Mouse (Mus musculus): Measurements from ENCODE around the gene Sstr1. TPM values are rescaled to one million over a fixed set of nuclear protein-coding genes. Genes with fewer than 3 reads are reported as not detected.

Gene Sstr1
- 10 to 100 TPM; 31.5 to 32.1 TPM for total RNA-seq (2021)
- long read RNA-seq, experiment 1, partial matches to known transcripts: 0 of 6 reads
- long read RNA-seq, experiment 1, other reads (novel, unspliced or antisense): 5 of 6 reads
- long read RNA-seq, experiment 2, partial matches to known transcripts: 0 of 4 reads
- long read RNA-seq, experiment 2, other reads (novel, unspliced or antisense): 4 of 4 reads

DNA sequence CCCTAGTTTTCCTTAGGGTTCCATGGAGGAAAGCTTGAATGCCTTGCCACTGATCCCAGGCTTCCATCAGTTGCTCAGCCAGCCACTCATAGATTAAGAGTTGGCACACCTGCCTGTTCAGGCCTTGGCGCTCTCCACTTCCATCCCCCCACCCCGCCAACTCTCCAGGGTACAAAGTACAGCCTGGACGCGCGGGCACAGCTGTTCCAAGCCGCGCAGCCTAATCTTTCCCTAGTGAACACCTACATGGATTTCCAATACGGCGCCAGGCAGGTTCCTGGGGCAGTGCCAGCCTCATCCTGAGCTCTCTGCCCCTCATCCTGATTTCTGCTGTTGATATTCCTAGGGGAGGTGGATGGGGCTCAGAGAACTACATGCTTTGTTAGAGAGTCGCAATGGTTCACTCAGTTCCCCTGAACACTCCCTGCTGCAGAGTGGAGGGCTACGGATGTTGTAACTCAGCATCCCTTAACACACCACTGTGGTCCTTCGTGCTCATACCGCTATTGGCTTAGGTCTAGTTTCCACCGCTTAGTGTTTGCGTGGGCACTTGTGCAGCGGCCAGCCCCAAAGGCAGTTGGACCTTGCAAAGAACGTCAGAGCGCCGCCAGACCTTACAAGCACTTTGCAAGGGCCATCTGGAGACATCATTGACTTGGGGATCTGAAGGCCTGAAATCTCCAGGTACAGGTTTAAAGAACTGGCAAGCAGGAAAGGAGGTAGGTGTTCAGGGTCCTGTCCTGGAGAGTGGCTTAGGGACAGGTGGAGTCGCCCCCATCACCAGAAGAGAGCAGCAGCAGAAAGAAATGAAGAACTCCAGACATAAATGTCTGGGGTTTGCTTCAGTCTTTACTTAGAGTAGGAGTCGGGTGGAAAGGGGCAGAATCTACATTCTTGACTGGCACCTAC is at the start of gene Sstr1:
Gene Sstr1, plus strand, starts transcription at position 610 of the 909 bp plus-strand sequence.
- H3K4me3 ChIP-seq: peak within 1 kb of the TSS; percentile 68
- peak within 1 kb of the TSS; percentile 90 for H3K27ac ChIP-seq
- intact Hi-C loops (cut with DNase I): loop anchor here (2.0 to 5.0 kb wide), 6 partner anchors 124 to 711 kb away; no protein-coding TSS in a partner anchor
- DNase-seq (ENCODE audit: extremely low spot score in 1 of 2, low spot score in 2 of 2): peak in 1 of 2 experiments; percentile 33
- TF ChIP-seq CTCF (IDR thresholded peaks at IDR 0.05): no peak

GRCm38 (mm10) chr12:58198810-58199209 is 12.8 kb upstream of the Sstr1 start:
- Histone ChIP-seq H3K27ac (no peak overlapping the region), H3K4me3 (no peak overlapping the region)
- intact Hi-C loops (cut with DNase I): no loop called here
- no peak for TF ChIP-seq CTCF (IDR thresholded peaks at IDR 0.05)
- DNase-seq (ENCODE audit: extremely low spot score in 1 of 2, low spot score in 2 of 2): no peak

GRCm38 (mm10) chr12:58201190-58201589 is 10.4 kb upstream of the Sstr1 start:
- intact Hi-C loops (cut with DNase I): loop anchor here (1.0 kb wide), 1 partner anchor 376 kb away; no protein-coding TSS in a partner anchor
- Histone ChIP-seq H3K4me3 (no peak overlapping the region), H3K27ac (no peak overlapping the region)
- TF ChIP-seq CTCF (IDR thresholded peaks at IDR 0.05): peak; percentile 73
- no peak for DNase-seq (ENCODE audit: extremely low spot score in 1 of 2, low spot score in 2 of 2)

- no peak for DNase-seq (ENCODE audit: extremely low spot score in 1 of 2, low spot score in 2 of 2)
- intact Hi-C loops (cut with DNase I): no loop called here
These were observed 3.6 kb upstream of the Sstr1 start for GRCm38 (mm10) chr12:58207956-58208355.

DNA sequence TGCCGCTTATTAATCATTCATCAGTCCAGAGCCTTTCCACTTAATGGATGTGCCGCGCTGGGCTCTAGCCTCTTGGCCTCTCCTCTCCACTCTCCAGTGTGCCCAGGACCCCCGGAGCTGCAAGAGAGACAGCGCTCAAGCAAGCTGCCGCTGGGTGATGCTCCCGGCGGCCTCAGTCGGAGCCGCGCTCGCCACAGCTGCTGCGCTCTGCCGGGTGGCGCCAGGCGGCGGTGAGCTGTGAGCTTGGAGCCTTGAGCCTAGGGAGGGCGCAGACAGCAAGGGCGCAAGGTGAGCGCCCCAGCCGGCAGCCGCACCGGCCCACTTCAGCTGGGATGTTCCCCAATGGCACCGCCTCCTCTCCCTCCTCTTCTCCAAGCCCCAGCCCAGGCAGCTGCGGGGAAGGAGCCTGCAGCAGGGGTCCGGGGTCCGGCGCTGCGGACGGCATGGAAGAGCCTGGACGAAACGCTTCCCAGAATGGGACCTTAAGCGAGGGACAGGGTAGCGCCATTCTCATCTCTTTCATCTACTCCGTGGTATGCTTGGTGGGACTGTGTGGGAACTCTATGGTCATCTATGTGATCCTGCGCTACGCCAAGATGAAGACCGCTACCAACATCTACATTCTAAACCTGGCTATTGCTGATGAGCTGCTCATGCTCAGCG is 820 bp downstream of the Sstr1 start:
- intact Hi-C loops (cut with DNase I): loop anchor here (2.0 to 5.0 kb wide), 6 partner anchors 125 to 710 kb away; no protein-coding TSS in a partner anchor
- peak in 1 of 2 experiments; percentile 42 for DNase-seq (ENCODE audit: extremely low spot score in 1 of 2, low spot score in 2 of 2)
- peak overlapping the region; percentile 90 for H3K27ac ChIP-seq
- H3K4me3 ChIP-seq: peak overlapping the region; percentile 68
- peak; percentile 25 for TF ChIP-seq CTCF (IDR thresholded peaks at IDR 0.05)

More at GRCm38 (mm10) chr12:58207956-58208355, 3.6 kb upstream of the Sstr1 start:
- TF ChIP-seq CTCF (IDR thresholded peaks at IDR 0.05): no peak
- Histone ChIP-seq H3K4me3 (no peak overlapping the region), H3K27ac (no peak overlapping the region)

DNA sequence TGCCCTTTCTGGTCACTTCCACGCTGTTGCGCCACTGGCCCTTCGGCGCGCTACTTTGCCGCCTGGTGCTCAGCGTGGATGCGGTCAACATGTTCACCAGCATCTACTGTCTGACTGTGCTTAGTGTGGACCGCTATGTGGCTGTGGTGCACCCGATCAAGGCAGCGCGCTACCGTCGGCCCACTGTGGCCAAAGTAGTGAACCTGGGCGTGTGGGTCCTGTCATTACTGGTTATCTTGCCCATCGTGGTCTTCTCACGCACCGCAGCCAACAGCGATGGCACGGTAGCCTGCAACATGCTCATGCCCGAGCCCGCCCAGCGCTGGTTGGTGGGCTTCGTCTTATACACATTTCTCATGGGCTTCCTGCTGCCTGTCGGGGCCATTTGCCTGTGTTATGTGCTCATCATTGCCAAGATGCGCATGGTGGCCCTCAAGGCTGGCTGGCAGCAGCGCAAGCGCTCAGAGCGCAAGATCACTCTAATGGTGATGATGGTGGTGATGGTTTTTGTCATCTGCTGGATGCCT is 1.4 kb downstream of the Sstr1 start:
- H3K27ac ChIP-seq: peak overlapping the region; percentile 90
- H3K4me3 ChIP-seq: peak overlapping the region; percentile 68
- no peak for TF ChIP-seq CTCF (IDR thresholded peaks at IDR 0.05)
- peak; percentile 38 to 49 for DNase-seq (ENCODE audit: extremely low spot score in 1 of 2, low spot score in 2 of 2)
- intact Hi-C loops (cut with DNase I): loop anchor here (2.0 to 5.0 kb wide), 6 partner anchors 126 to 710 kb away; no protein-coding TSS in a partner anchor

DNA sequence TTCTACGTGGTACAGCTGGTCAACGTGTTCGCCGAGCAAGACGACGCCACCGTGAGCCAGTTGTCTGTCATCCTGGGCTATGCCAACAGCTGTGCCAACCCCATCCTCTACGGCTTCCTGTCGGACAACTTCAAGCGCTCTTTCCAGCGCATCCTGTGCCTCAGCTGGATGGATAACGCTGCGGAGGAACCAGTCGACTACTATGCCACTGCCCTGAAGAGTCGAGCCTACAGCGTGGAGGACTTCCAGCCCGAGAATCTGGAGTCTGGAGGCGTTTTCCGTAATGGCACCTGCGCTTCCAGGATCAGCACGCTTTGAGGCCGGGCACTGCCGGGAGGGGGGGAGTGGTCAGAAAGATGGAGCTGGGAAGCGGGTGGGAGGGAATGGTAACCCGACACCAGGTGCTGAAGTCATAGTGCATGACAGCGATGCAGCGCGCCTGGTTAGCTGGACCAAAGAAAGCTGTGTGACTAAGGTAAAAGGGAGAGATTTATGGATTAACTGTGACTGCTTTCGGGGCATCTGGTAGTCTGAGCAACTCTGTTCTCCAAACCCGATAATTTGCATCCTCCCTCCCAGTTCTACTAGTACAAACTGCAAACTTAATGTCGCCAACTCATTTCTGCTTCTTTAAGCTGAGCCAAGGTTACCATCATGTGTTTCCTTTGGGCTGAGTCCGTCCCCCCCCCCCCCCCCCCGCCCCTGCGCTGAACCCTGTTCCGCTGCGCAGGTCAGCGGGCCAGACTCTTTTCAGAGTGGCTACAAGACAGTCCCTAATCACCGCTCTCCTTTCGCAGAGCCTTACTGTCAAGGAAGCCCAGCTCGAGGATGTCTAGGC is 2.1 kb downstream of the Sstr1 start:
- DNase-seq (ENCODE audit: extremely low spot score in 1 of 2, low spot score in 2 of 2): no peak
- TF ChIP-seq CTCF (IDR thresholded peaks at IDR 0.05): no peak
- intact Hi-C loops (cut with DNase I): loop anchor here (2.0 to 5.0 kb wide), 6 partner anchors 126 to 709 kb away; no protein-coding TSS in a partner anchor
- H3K4me3 ChIP-seq: peak overlapping the region; percentile 68
- peak overlapping the region; percentile 90 for H3K27ac ChIP-seq

DNA sequence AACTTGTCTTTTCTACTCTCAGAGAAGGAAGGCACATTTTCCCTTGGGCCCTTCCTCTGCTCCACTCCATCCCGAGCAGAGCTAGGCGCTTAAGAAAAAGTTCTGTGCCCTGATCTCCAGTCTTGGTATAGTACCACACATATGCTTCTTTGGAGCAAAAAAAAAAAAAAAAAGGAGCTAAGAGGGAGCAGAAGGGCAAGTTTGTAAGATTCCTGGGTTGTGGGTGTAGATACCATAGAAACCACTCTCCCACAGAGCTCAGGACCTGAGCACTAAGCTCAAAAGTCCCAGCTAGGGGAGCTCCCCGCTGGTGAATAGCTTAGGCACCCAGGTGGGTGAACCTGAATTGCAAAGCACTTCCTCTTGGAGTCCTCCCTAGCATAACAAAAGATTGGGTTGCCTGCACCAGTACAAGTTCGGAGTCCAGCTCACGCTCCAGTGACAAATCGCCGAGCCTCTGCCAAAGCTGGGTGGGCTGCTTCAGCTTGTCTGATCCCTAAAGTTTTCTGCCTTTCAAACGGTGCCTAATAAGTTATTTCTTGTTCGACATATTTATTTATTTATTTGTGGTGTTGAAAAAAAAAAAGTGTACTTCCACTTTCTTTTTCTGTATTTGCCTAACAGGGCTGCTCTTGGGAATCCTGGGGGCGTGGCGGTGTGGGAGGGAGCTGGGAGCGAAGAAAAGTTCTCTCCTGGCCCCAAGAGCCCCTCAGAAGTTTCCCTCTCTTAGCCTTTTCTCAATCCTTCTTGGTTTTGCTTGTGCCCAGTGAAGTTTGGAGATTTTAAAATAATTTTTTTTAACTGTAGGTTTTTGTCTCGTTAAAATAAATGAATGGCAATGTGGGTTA is 2.9 kb downstream of the Sstr1 start:
- peak in 1 of 2 experiments; percentile 13 for DNase-seq (ENCODE audit: extremely low spot score in 1 of 2, low spot score in 2 of 2)
- intact Hi-C loops (cut with DNase I): loop anchor here (5.0 kb wide), 4 partner anchors 127 to 588 kb away; no protein-coding TSS in a partner anchor
- Histone ChIP-seq H3K4me3 (peak overlapping the region; percentile 68), H3K27ac (no peak overlapping the region)
- no peak for TF ChIP-seq CTCF (IDR thresholded peaks at IDR 0.05)

DNA sequence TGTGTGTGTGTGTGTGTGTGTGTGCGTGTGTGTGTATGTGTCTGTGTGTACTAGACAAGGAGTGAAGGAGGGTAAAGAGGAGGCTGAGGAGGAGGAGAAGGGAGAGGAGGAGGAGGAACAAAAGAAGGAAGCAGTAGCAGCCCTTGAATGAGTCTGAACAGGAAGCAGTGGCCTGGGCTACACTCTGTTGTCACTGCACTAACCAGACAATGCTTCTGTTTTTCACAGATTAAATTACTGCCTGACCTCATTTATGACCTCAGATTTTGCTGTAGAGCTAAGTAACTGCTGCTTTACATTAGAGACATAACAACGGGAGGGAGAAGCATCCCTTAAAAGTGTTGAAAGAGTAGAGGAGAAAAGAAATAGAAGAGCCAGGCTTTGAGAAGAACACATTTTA is 4.6 kb downstream of the Sstr1 start:
- Histone ChIP-seq H3K4me3 (no peak overlapping the region), H3K27ac (no peak overlapping the region)
- no peak for DNase-seq (ENCODE audit: extremely low spot score in 1 of 2, low spot score in 2 of 2)
- intact Hi-C loops (cut with DNase I): no loop called here
- TF ChIP-seq CTCF (IDR thresholded peaks at IDR 0.05): no peak

DNA sequence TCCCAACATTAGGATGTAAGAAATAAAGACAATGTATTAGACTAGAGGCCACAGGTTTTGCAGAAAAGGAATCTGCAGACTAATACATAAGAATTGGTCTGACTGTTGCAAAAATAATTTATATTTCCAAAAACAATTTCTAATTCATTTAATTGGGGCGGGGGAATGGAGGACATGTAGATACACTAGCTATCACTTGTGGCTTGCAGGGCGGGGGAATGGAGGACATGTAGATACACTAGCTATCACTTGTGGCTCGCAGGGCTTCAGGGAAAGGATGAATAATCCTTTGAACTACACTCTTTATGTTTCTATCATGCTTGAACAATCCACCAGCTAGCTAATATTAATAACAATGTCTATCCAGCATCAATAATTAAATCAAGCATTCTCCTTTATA is 7.5 kb downstream of the Sstr1 start:
- Histone ChIP-seq H3K27ac (no peak overlapping the region), H3K4me3 (no peak overlapping the region)
- no peak for DNase-seq (ENCODE audit: extremely low spot score in 1 of 2, low spot score in 2 of 2)
- TF ChIP-seq CTCF (IDR thresholded peaks at IDR 0.05): no peak
- intact Hi-C loops (cut with DNase I): no loop called here

Data from left cerebral cortex, adult 2 months (tissue).